Mouse (Mus musculus) midbrain, embryonic 13.5 days (tissue): ENCODE measurements at regions not wholly inside any gene's neighbourhood (a gene's known extent, or its start where the extent isn't known, plus 50 kb on each side); places are given as distances from the start of the nearest gene placed in this dataset.

Source experiments
- ATAC-seq: fragments of 200-750 bp; cut with Nextera tagmentation; 2 replicates; pipeline ENCODE4 v1.8.0; 2017; ENCODE audit warnings: mild to moderate bottlenecking, moderate TSS enrichment, moderate library complexity
- H3K27ac ChIP-seq: fragments of 300-500 bp; sonication (generic); 2 replicates; pipeline ENCODE4 v1.5.1; 2015; ENCODE audit warnings: inconsistent platforms, mild to moderate bottlenecking, moderate library complexity
- H3K27me3 ChIP-seq: fragments of 300-500 bp; sonication (generic); 2 replicates; pipeline ENCODE4 v1.6.1; 2015; ENCODE audit warnings: mild to moderate bottlenecking, inconsistent platforms
- H3K36me3 ChIP-seq: fragments of 300-500 bp; sonication (generic); 2 replicates; pipeline ENCODE4 v1.6.1; 2015; ENCODE audit warnings: mild to moderate bottlenecking, inconsistent platforms
- H3K4me1 ChIP-seq: fragments of 300-500 bp; sonication (generic); replicated peaks from 2 replicates; pipeline ENCODE4 v1.6.1; 2015; ENCODE audit warnings: inconsistent platforms
- H3K4me2 ChIP-seq: fragments of 300-500 bp; sonication (generic); replicated peaks from 2 replicates; pipeline ENCODE4 v1.6.1; 2015; ENCODE audit warnings: moderate library complexity, mild to moderate bottlenecking, inconsistent platforms
- H3K4me3 ChIP-seq: fragments of 300-500 bp; sonication (generic); replicated peaks from 2 replicates; pipeline ENCODE4 v1.5.1; 2015; ENCODE audit warnings: mild to moderate bottlenecking, inconsistent platforms
- H3K9ac ChIP-seq: fragments of 300-500 bp; sonication (generic); replicated peaks from 2 replicates; pipeline ENCODE4 v1.6.1; 2015; ENCODE audit warnings: mild to moderate bottlenecking, inconsistent platforms
- H3K9me3 ChIP-seq: fragments of 300-500 bp; sonication (generic); 2 replicates; pipeline ENCODE4 v1.6.1; 2016; ENCODE audit warnings: mild to moderate bottlenecking, inconsistent platforms
- whole genome bisulfite sequencing: fragments of 180-500 bp; shearing (Covaris S2); methylation state at CpG from one replicate; pipeline ENCODE4 v1.1.7; 2015; 5-methylcytosine and 5-hydroxymethylcytosine counted together

- H3K9ac ChIP-seq, result no peak overlapping the region
- 0 out of 2 replicates have a peak, but pooled peaks cover 3% of the 10 kb centered on the region for H3K4me1 ChIP-seq
- 35% methylated on average over 10 of the region's 10 CpGs for whole genome bisulfite sequencing
- H3K27ac ChIP-seq, result no peak overlapping the region
- H3K36me3 ChIP-seq, result no peaks in the 10 kb centered on the region
- H3K4me3 ChIP-seq, result no peak overlapping the region
- H3K9me3 ChIP-seq, result no peaks in the 10 kb centered on the region
- H3K4me2 ChIP-seq, result peak overlapping the region; percentile 31
- peak; percentile 66; the same call in 1 of the 2 replicates for ATAC-seq
- no peaks in the 10 kb centered on the region for H3K27me3 ChIP-seq
These were observed 566.6 kb upstream of the Epha6 start for GRCm38 (mm10) chr16:61171856-61172433.

DNA sequence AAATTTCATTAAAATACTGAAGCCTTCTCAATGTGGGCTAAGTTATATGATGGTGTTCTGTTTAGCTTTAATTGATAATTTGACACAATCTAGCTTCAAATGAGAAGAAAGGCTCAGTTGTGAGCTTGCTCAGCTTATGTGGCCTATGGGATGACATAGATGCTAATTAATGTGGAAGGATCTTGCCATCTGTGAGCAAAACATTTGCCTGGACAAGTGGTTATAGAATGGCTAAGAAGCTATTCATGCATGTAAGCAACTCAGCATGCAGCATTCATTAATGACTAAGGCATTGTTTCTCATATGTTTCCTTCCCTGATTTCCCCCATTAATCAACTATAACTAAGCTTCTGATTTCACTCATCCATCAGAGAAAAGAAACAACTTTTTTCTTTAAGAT lies 532.8 kb upstream of the Epha6 start:
- ATAC-seq, result no peak
- Histone ChIP-seq H3K4me3 (no peak overlapping the region), H3K4me2 (no peak overlapping the region), H3K4me1 (no peaks in the 10 kb centered on the region), H3K9me3 (no peaks in the 10 kb centered on the region), H3K36me3 (no peaks in the 10 kb centered on the region), H3K27ac (no peak overlapping the region), H3K9ac (no peak overlapping the region), H3K27me3 (no peaks in the 10 kb centered on the region)
